Mouse (Mus musculus) neutrophil, adult 83 days (primary cell): ENCODE data around the gene Pik3c2a. TPM values are rescaled to one million over a fixed set of nuclear protein-coding genes. Genes with fewer than 3 reads are reported as not detected.

Experiments used
- total RNA-seq, 2 experiments: library from RNA; stranded (reverse); gene quantifications; one replicate each; pipeline ENCODE4 v1.2.4; 2023

Pik3c2a gene
- 10 to 100 TPM; 35.7 to 45.4 TPM for total RNA-seq

GRCm38 (mm10) chr7:116443004-116443696 lies at the start of gene Pik3c2a:
TSS of gene Pik3c2a (minus strand) at chr7:116443449.

DNA sequence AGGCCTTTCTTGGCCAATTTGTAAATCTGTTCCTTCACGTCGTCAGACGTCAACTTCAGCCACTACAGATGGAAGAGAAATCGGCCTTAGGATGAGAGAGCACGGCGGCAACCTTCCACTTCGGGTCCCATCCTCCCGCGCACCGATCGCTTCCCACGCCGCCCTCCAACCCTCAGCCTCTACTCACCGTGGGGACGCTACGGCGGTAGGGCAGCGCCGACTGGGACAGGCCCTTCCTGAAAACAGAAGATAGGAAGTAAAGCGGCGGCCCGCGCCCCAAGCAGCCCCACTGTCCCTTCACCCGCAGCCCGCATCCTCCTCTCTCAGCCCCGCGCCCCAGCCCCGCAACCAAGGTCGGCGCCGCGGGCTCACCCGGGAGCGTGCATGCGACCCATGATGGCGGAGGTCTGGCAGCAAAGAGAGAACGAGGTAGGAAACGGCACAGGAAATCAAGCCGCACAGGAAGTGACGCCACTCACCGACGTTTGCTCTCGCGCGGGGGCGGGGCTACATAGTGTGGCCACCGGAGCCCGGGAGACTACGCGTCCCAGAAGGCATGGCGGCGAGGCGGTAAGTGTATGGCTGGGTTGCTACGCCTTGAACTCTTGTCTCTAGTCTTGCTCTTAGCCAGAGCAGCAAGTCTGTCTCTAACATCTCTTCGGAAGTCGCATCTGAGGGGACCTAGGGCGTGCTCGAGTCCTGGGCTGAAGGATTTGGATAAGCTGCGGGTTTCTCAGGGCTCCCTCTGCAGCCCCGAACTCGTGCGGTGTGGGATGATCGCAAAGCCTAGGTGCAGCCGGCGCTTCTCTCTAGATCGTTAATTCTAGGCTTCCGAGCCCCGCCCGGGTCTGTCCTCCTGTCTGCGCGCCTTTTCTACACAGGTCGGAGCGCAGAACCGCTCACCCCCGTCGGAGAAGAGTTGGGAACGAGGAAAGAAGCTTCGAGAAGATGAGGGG lies 109.3 kb downstream of the Pik3c2a start, which contains the start of gene Rps13:
Gene Rps13 (minus strand): TSS at position 483 of the 956 bp plus-strand sequence.

GRCm38 (mm10) chr7:116307871-116308631 lies 135.2 kb downstream of the Pik3c2a start, which contains the start of gene Plekha7:
TSS of gene Plekha7 (minus strand) at chr7:116308376.

Other genes starting within 250 kb of the Pik3c2a start
- under 1 TPM in 1 of 2 experiments, not detected in 1; 0.15 TPM for gene Plekha7, start 135.1 kb downstream of the Pik3c2a start, total RNA-seq
- 100 to 1,000 TPM; 429 to 436 TPM for gene Rps13, start 109.3 kb downstream of the Pik3c2a start, total RNA-seq
- gene Nucb2, start 60.9 kb upstream of the Pik3c2a start, total RNA-seq: 10 to 100 TPM; 33.1 to 33.9 TPM